Mouse (Mus musculus): ENCODE data around the gene 6430531B16Rik.

DNA sequence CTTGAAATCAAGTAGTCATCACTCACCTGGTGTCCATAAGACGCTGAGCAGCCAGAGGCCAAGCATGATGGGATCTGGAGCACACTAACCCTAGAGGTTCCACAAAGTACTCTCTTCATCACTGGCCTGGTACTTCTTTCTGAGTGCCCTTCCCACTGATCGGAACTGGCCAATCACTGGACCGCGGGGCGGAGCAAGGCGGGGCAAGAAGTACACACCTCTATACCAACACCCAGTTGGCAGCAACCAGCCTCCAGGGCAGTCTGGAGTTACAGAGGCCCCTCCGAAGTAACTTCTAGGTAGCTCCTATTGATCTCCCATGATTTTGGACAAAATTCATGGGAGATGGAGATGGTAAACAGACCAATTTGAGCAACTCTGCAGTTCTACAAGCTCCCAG is 13.9 kb upstream of the 6430531B16Rik start, which contains the start of gene Adam8:
- TF ChIP-seq POLR2A (IDR thresholded peaks at IDR 0.05; ENCODE audit: borderline replicate concordance, extremely low read depth, insufficient read depth, insufficient read length, poor library complexity, severe bottlenecking) (no peak), CTCF (IDR thresholded peaks at IDR 0.05; ENCODE audit: borderline replicate concordance, extremely low read depth, insufficient read depth, insufficient read length) (no peak)
